Mouse (Mus musculus) lung, adult 2 months (tissue): Measurements from ENCODE around the gene Elmo1.

Experiments
- CTCF ChIP-seq: fragments of 200-500 bp; IDR thresholded peaks from 2 replicates; pipeline ENCODE4 v1.5.1; 2011; ENCODE audit warnings: mild to moderate bottlenecking, low read length, control low read depth; ENCODE audit not compliant: insufficient read depth
- POLR2A ChIP-seq: fragments of 200-500 bp; IDR thresholded peaks from 2 replicates; pipeline ENCODE4 v1.6.1; 2011; ENCODE audit warnings: low read depth, mild to moderate bottlenecking, control low read depth, low read length, borderline replicate concordance; ENCODE audit errors: extremely low read depth

DNA sequence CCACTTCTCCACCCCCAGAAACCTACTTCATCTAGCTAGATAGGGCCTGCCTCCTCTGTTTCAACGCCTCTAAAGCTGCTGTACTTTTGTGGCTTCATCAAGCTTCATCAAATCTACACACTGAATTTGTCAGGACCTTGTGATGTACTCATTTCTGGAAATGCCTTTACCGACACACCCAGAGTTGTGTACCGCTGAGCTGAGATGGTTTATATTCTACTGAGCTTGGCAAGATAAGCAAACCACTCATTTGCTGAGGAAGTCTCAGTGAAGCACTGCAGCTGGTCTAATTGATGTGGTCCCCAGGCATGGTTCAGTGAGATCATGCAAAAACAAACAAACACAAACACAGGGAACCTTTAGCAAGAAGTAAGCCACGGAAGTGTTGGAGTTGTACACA is 281.9 kb downstream of the Elmo1 start:
- TF ChIP-seq POLR2A (no peak), CTCF (no peak)
